Mouse (Mus musculus) testis, adult 2 months (tissue): ENCODE data around the gene Tex28.

Source experiments
- CTCF ChIP-seq: fragments of 200-500 bp; IDR thresholded peaks from 2 replicates; pipeline ENCODE4 v1.5.1; 2012; ENCODE audit warnings: low read depth, mild to moderate bottlenecking, inconsistent platforms, low read length, moderate library complexity; ENCODE audit not compliant: control insufficient read depth, insufficient read depth, insufficient replicate concordance
- POLR2A ChIP-seq: fragments of 200-500 bp; IDR thresholded peaks from 2 replicates; pipeline ENCODE4 v1.6.1; 2012; ENCODE audit warnings: low read depth, mild to moderate bottlenecking, inconsistent platforms, low read length, moderate library complexity; ENCODE audit not compliant: control insufficient read depth

DNA sequence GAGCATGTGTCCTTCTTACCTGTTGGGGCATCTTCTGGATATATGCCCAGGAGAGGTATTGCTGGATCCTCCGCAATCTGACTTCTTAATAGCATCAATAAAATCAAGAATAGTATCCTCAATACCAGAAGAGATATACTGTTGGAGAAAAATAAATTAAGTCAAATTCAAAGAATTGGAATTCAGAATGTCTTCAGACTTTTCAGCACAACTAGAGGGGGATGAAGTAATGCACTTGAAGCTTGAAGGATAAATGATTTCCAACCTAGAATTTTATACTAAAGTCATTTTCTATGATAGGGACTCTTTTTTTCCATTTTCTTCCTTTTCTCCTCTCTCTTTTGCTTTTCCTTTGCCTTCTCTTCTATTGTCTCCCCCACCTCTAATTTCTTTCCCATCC, at the start of gene Tex28:
- TF ChIP-seq CTCF (no peak), POLR2A (no peak)
